Mouse (Mus musculus): Measurements from ENCODE around the gene Cldn34c3.
"Not testable (repeated sequence)": the region's sequence is repeated elsewhere in the genome, so short reads cannot be mapped to it uniquely, and the experiment has no call there.

The Cldn34c3 gene

GRCm38 (mm10) chrX:123793365-123793764 is at the start of gene Cldn34c3:
Gene Cldn34c3 (plus strand): TSS chrX:123793665.
- DNase-seq (ENCODE audit: low read depth, low spot score): not testable (repeated sequence)
